Mouse (Mus musculus) liver, embryonic 15.5 days (tissue): ENCODE measurements around the gene Sipa1. TPM values are rescaled to one million over a fixed set of nuclear protein-coding genes. Genes with fewer than 3 reads are reported as not detected.
A peak's percentile ranks its signal among the peaks of the same experiment; 100 is the strongest.

ENCODE experiments used
- ATAC-seq: fragments of 200-750 bp; cut with Nextera tagmentation; 2 replicates; pipeline ENCODE4 v1.8.0; 2017; ENCODE audit warnings: moderate number of reproducible peaks, mild to moderate bottlenecking, moderate library complexity; ENCODE audit not compliant: insufficient read depth
- H3K27ac ChIP-seq: fragments of 300-500 bp; sonication (generic); replicated peaks from 2 replicates; pipeline ENCODE4 v1.5.1; 2015; ENCODE audit warnings: mild to moderate bottlenecking, inconsistent platforms
- H3K27me3 ChIP-seq: fragments of 300-500 bp; sonication (generic); 2 replicates; pipeline ENCODE4 v1.6.1; 2015; ENCODE audit warnings: mild to moderate bottlenecking, inconsistent platforms
- H3K36me3 ChIP-seq: fragments of 300-500 bp; sonication (generic); replicated peaks from 2 replicates; pipeline ENCODE4 v1.6.1; 2015; ENCODE audit warnings: moderate library complexity, mild to moderate bottlenecking, inconsistent platforms
- H3K4me1 ChIP-seq: fragments of 300-500 bp; sonication (generic); replicated peaks from 2 replicates; pipeline ENCODE4 v1.6.1; 2015; ENCODE audit warnings: inconsistent platforms
- H3K4me2 ChIP-seq: fragments of 300-500 bp; sonication (generic); 2 replicates; pipeline ENCODE4 v1.6.1; 2015; ENCODE audit warnings: moderate library complexity, mild to moderate bottlenecking, inconsistent platforms
- H3K4me3 ChIP-seq: fragments of 300-500 bp; sonication (generic); replicated peaks from 2 replicates; pipeline ENCODE4 v1.5.1; 2015; ENCODE audit warnings: mild to moderate bottlenecking, inconsistent platforms
- H3K9ac ChIP-seq: fragments of 300-500 bp; sonication (generic); 2 replicates; pipeline ENCODE4 v1.6.1; 2015; ENCODE audit warnings: moderate library complexity, mild to moderate bottlenecking, inconsistent platforms
- H3K9me3 ChIP-seq: fragments of 300-500 bp; sonication (generic); replicated peaks from 2 replicates; pipeline ENCODE4 v1.6.1; 2016; ENCODE audit warnings: inconsistent platforms
- WGBS: fragments of 180-500 bp; shearing (Covaris S2); methylation state at CpG from one replicate; pipeline ENCODE4 v1.1.7; 2015; ENCODE audit warnings: mixed read lengths; ENCODE audit not compliant: insufficient replicate concordance; 5-methylcytosine and 5-hydroxymethylcytosine counted together
- microRNA-seq: library from miRNA; unstranded; fragments of <30 nt; microRNA quantifications from one replicate; pipeline ENCODE4, GENCODE M21; 2016
- polyA plus RNA-seq: library from polyadenylated mRNA; unstranded; fragments of >200 nt; fragmentation: Nextera tagmentation; extraction: Ambion mirVana; gene quantifications from 2 replicates; pipeline ENCODE4 v1.2.1, GENCODE M21; 2015

Sipa1 gene
- polyA plus RNA-seq, 1 experiment from 2014 or later, result 28.2 TPM

GRCm38 (mm10) chr19:5601752-5602541 is 61.6 kb downstream of the Sipa1 start, which contains the start of gene Rnaseh2c:
TSS of gene Rnaseh2c (plus strand) at chr19:5601873.
- peak within 1 kb of the TSS; percentile 94 for H3K9ac ChIP-seq
- WGBS, result under 1% methylated on average over 64 of the region's 64 CpGs
- peak; percentile 77 for ATAC-seq
- peak within 1 kb of the TSS; percentile 87 for H3K27ac ChIP-seq
- peaks cover 43% of the 10 kb centered on the region for H3K36me3 ChIP-seq
- H3K27me3 ChIP-seq, result no peaks in the 10 kb centered on the region
- peak within 1 kb of the TSS; percentile 88 for H3K4me2 ChIP-seq
- no peaks in the 10 kb centered on the region for H3K9me3 ChIP-seq
- peaks cover 28% of the 10 kb centered on the region for H3K4me1 ChIP-seq
- peak within 1 kb of the TSS; percentile 91 for H3K4me3 ChIP-seq

Small RNAs within 50 kb of the gene (microRNA-seq; reads per million reads assigned to microRNA genes)
- not detected for gene Mir6987

Other genes starting within 250 kb of the Sipa1 start
- gene Drap1, start 238.7 kb downstream of the Sipa1 start, polyA plus RNA-seq, result 61.1 and 64.6 TPM in 2 replicates
- 17.6 and 19.8 TPM in 2 replicates for gene AI837181, start 238.6 kb downstream of the Sipa1 start, polyA plus RNA-seq
- not detected in 2 replicates for gene Fosl1, start 216.2 kb downstream of the Sipa1 start, polyA plus RNA-seq
- gene Ccdc85b, start 205.8 kb downstream of the Sipa1 start, polyA plus RNA-seq, result 1.6 TPM in 2 replicates
- gene Fibp, start 203.1 kb downstream of the Sipa1 start, polyA plus RNA-seq, result 25.3 and 28.6 TPM in 2 replicates
- 0.53 and 0.54 TPM in 2 replicates for gene Ctsw, start 195.2 kb downstream of the Sipa1 start, polyA plus RNA-seq
- 16.0 and 17.5 TPM in 2 replicates for gene Efemp2, start 189.8 kb downstream of the Sipa1 start, polyA plus RNA-seq
- gene Mus81, start 175.3 kb downstream of the Sipa1 start, polyA plus RNA-seq, result 14.0 and 16.4 TPM in 2 replicates
- gene Cfl1, start 173.3 kb downstream of the Sipa1 start, polyA plus RNA-seq, result 992 and 1,073 TPM in 2 replicates
- gene 1700020D05Rik, start 159.9 kb downstream of the Sipa1 start, polyA plus RNA-seq, result 0.12 TPM in 1 of 2 replicates, not detected in the other
- gene Snx32, start 153.2 kb downstream of the Sipa1 start, polyA plus RNA-seq, result 6.8 and 7.0 TPM in 2 replicates
- gene Ovol1, start 103.1 kb downstream of the Sipa1 start, polyA plus RNA-seq, result 0.05 TPM in 1 of 2 replicates, not detected in the other
- 3.6 and 4.0 TPM in 2 replicates for gene Ap5b1, start 95.7 kb downstream of the Sipa1 start, polyA plus RNA-seq
- gene Rnaseh2c, start 61.8 kb downstream of the Sipa1 start, polyA plus RNA-seq, result 100 and 122 TPM in 2 replicates
- gene Kat5, start 53.5 kb downstream of the Sipa1 start, polyA plus RNA-seq, result 16.2 and 17.4 TPM in 2 replicates
- gene Rela, start 26.2 kb downstream of the Sipa1 start, polyA plus RNA-seq, result 23.3 and 24.2 TPM in 2 replicates
- gene Map3k11, start 25.0 kb upstream of the Sipa1 start, polyA plus RNA-seq, result 16.8 and 18.4 TPM in 2 replicates
- gene Pcnx3, start 25.2 kb upstream of the Sipa1 start, polyA plus RNA-seq, result 9.2 and 12.1 TPM in 2 replicates
- gene Kcnk7, start 40.7 kb upstream of the Sipa1 start, polyA plus RNA-seq, result 0.15 and 0.28 TPM in 2 replicates
- gene Ehbp1l1, start 62.6 kb upstream of the Sipa1 start, polyA plus RNA-seq, result 110 and 121 TPM in 2 replicates
- 39.3 and 39.8 TPM in 2 replicates for gene Fam89b, start 65.9 kb upstream of the Sipa1 start, polyA plus RNA-seq
- 1.2 and 3.4 TPM in 2 replicates for gene Ltbp3, start 77.2 kb upstream of the Sipa1 start, polyA plus RNA-seq
- gene Scyl1, start 107.7 kb upstream of the Sipa1 start, polyA plus RNA-seq, result 21.1 and 24.4 TPM in 2 replicates
- gene Frmd8, start 211.6 kb upstream of the Sipa1 start, polyA plus RNA-seq, result 12.9 and 13.1 TPM in 2 replicates
- gene Slc25a45, start 214.1 kb upstream of the Sipa1 start, polyA plus RNA-seq, result 7.1 and 7.9 TPM in 2 replicates
- 2.8 and 2.9 TPM in 2 replicates for gene Tigd3, start 230.4 kb upstream of the Sipa1 start, polyA plus RNA-seq
- gene Dpf2, start 249.3 kb upstream of the Sipa1 start, polyA plus RNA-seq, result 52.7 and 59.4 TPM in 2 replicates